Mouse (Mus musculus) stomach, postnatal 0 days (tissue): ENCODE measurements around the gene Atg4c. TPM values are rescaled to one million over a fixed set of nuclear protein-coding genes. Genes with fewer than 3 reads are reported as not detected.
A peak's percentile ranks its signal among the peaks of the same experiment; 100 is the strongest.

Experiments
- ATAC-seq: fragments of 200-750 bp; cut with Nextera tagmentation; 2 replicates; pipeline ENCODE4 v1.8.0; 2017; ENCODE audit not compliant: low FRiP score, low TSS enrichment
- DNase-seq: peaks from one replicate; pipeline ENCODE4 v3.0.0-alpha.2; 2016; ENCODE audit warnings: low spot score
- H3K27ac ChIP-seq: fragments of 300-500 bp; sonication (generic); replicated peaks from 2 replicates; pipeline ENCODE4 v1.5.1; 2014; ENCODE audit warnings: mild to moderate bottlenecking, control low read depth
- H3K27me3 ChIP-seq: fragments of 300-500 bp; sonication (generic); 2 replicates; pipeline ENCODE4 v1.6.1; 2014; ENCODE audit warnings: low read length; ENCODE audit not compliant: control insufficient read depth, insufficient read depth
- H3K36me3 ChIP-seq: fragments of 300-500 bp; sonication (generic); 2 replicates; pipeline ENCODE4 v1.6.1; 2014; ENCODE audit warnings: low read length, mixed read lengths; ENCODE audit not compliant: control insufficient read depth, insufficient read depth
- H3K4me1 ChIP-seq: fragments of 300-500 bp; sonication (generic); replicated peaks from 2 replicates; pipeline ENCODE4 v1.6.1; 2014; ENCODE audit warnings: antibody characterized with exemption; ENCODE audit not compliant: control insufficient read depth, insufficient read depth
- H3K4me2 ChIP-seq: fragments of 300-500 bp; sonication (generic); replicated peaks from 2 replicates; pipeline ENCODE4 v1.6.1; 2014; ENCODE audit warnings: low read depth, mild to moderate bottlenecking, control low read depth, moderate library complexity
- H3K4me3 ChIP-seq: fragments of 300-500 bp; sonication (generic); 2 replicates; pipeline ENCODE4 v1.5.1; 2014; ENCODE audit warnings: low read depth, low read length, control low read depth
- H3K9ac ChIP-seq: fragments of 300-500 bp; sonication (generic); 2 replicates; pipeline ENCODE4 v1.6.1; 2014; ENCODE audit warnings: mild to moderate bottlenecking, low read length, control low read depth, mixed read lengths
- H3K9me3 ChIP-seq: fragments of 300-500 bp; sonication (generic); 2 replicates; pipeline ENCODE4 v1.6.1; 2016; ENCODE audit warnings: low read length; ENCODE audit not compliant: control insufficient read depth
- CTCF ChIP-seq: IDR thresholded peaks from 2 replicates; pipeline ENCODE4 v1.5.1; 2016; ENCODE audit warnings: antibody characterized with exemption, low read depth, mild to moderate bottlenecking, moderate library complexity
- EP300 ChIP-seq: optimal IDR thresholded peaks from 2 replicates; pipeline ENCODE3; 2016; ENCODE audit warnings: antibody characterized with exemption
- WGBS: fragments of 180-500 bp; shearing (Covaris S2); extraction: QIAGEN DNeasy Blood & Tissue Kit; methylation state at CpG from one replicate; pipeline ENCODE4 v1.1.7; 2014; 5-methylcytosine and 5-hydroxymethylcytosine counted together
- polyA plus RNA-seq: library from polyadenylated mRNA; unstranded; fragments of >200 nt; fragmentation: Nextera tagmentation; extraction: Ambion mirVana; gene quantifications from 2 replicates; pipeline ENCODE4 v1.2.1, GENCODE M21; 2015

Atg4c gene
- polyA plus RNA-seq, 1 experiment from 2014 or later, result 7.3 TPM

GRCm38 (mm10) chr4:99298676-99299075 is 104.9 kb downstream of the Atg4c start:
- H3K9ac ChIP-seq, result no peak overlapping the region
- no peak overlapping the region for H3K4me2 ChIP-seq
- H3K9me3 ChIP-seq, result no peaks in the 10 kb centered on the region
- H3K4me3 ChIP-seq, result no peak overlapping the region
- no peak overlapping the region for H3K27ac ChIP-seq
- H3K36me3 ChIP-seq, result no peaks in the 10 kb centered on the region
- WGBS, result 15% methylated on average over 4 of the region's 4 CpGs
- ATAC-seq (no peak), DNase-seq (peak; percentile 31)
- no peaks in the 10 kb centered on the region for H3K27me3 ChIP-seq
- no peaks in the 10 kb centered on the region for H3K4me1 ChIP-seq
- TF ChIP-seq EP300 (no peak), CTCF (peak; percentile 91)

DNA sequence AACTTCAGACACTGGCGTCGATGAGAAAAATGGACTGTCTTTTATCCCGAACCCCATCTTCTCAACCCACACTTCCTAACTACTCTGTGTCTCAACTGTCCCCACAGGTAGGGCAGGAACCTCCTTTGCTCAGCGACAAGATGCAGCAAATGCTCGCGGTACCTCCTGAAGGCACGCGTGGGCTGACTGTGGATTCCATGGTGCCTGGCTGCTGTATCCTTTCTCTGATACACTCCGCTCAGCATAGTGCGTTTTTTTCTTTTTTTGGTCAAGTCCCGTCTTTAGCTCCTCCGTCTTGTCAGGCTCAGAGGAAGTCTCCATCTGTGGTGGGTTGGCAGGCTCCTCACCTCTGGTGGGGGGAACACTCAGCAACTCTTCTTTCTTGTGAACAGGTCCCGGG is 111.1 kb downstream of the Atg4c start:
- no peaks in the 10 kb centered on the region for H3K27me3 ChIP-seq
- no peaks in the 10 kb centered on the region for H3K9me3 ChIP-seq
- 89% methylated on average over 13 of the region's 13 CpGs for WGBS
- H3K27ac ChIP-seq, result no peak overlapping the region
- DNase-seq (no peak), ATAC-seq (no peak)
- no peak overlapping the region for H3K4me3 ChIP-seq
- H3K9ac ChIP-seq, result no peak overlapping the region
- H3K4me2 ChIP-seq, result no peak overlapping the region
- no peaks in the 10 kb centered on the region for H3K4me1 ChIP-seq
- no peak for TF ChIP-seq CTCF
- TF ChIP-seq EP300, result no peak
- H3K36me3 ChIP-seq, result no peaks in the 10 kb centered on the region

Other genes with a start within 250 kb of the Atg4c start
- 0.81 and 1.4 TPM in 2 replicates for gene Angptl3, start 163.0 kb upstream of the Atg4c start, polyA plus RNA-seq
- 19.1 and 20.5 TPM in 2 replicates for gene Dock7, start 73.0 kb upstream of the Atg4c start, polyA plus RNA-seq
- not detected in 2 replicates for gene Gm12689, start 102.0 kb downstream of the Atg4c start, polyA plus RNA-seq